Mouse (Mus musculus) gastrocnemius, postnatal 25 days (tissue): ENCODE data around the gene Trpv2. TPM values are rescaled to one million over a fixed set of nuclear protein-coding genes. Genes with fewer than 3 reads are reported as not detected.

Experiments used
- DNase-seq: peaks from one replicate; pipeline ENCODE4 v3.0.0; 2022
- long read RNA-seq, 2 experiments: library from polyadenylated mRNA; stranded (forward); transcript quantifications; one replicate each; pipeline ENCODE4 v2.0.0; 2021
- total RNA-seq, 2 experiments: library from RNA; stranded (reverse); gene quantifications; 1 replicate in 1 of 2; 2 replicates in 1 of 2; pipeline ENCODE4 v1.2.3; 2021

The Trpv2 gene
- total RNA-seq = 1 to 10 TPM in 1 of 2 experiments, under 1 TPM in 1; 0.97 to 1.5 TPM
- long read RNA-seq, experiment 1, partial matches to known transcripts = 1 of 1 reads
- long read RNA-seq, experiment 1, other reads (novel, unspliced or antisense) = 0 of 1 reads
- long read RNA-seq, experiment 2 = 0 reads

- DNase-seq = peak; percentile 18
Observed at GRCm38 (mm10) chr11:62573959-62574702, at the start of gene Trpv2. Trpv2 (plus strand) TSS chr11:62574486.

- DNase-seq = no peak
Observed at GRCm38 (mm10) chr11:62537089-62537488, 37.2 kb upstream of the Trpv2 start.

- no peak for DNase-seq
Observed at GRCm38 (mm10) chr11:62537590-62537989, 36.7 kb upstream of the Trpv2 start.

- DNase-seq = peak; percentile 60
Observed at GRCm38 (mm10) chr11:62538321-62539088, 35.8 kb upstream of the Trpv2 start.

- DNase-seq = peak; percentile 61
Observed at GRCm38 (mm10) chr11:62539089-62539890, 35.0 kb upstream of the Trpv2 start, which contains the start of gene Cenpv. Cenpv (minus strand) TSS chr11:62539261.

- DNase-seq = no peak
Observed at GRCm38 (mm10) chr11:62540167-62540566, 34.1 kb upstream of the Trpv2 start.

- DNase-seq = no peak
Observed at GRCm38 (mm10) chr11:62540969-62541368, 33.3 kb upstream of the Trpv2 start.

GRCm38 (mm10) chr11:62541581-62541980 lies 32.7 kb upstream of the Trpv2 start:
- DNase-seq = no peak

GRCm38 (mm10) chr11:62543991-62544390 lies 30.3 kb upstream of the Trpv2 start:
- DNase-seq = no peak

- DNase-seq = peak; percentile 78
Observed at GRCm38 (mm10) chr11:62549782-62550181, 24.5 kb upstream of the Trpv2 start.

- DNase-seq = peak; percentile 26
Observed at GRCm38 (mm10) chr11:62550227-62550685, 24.0 kb upstream of the Trpv2 start.

- DNase-seq = peak; percentile 99
Observed at GRCm38 (mm10) chr11:62550727-62551225, 23.5 kb upstream of the Trpv2 start, which contains the start of gene Ubb. Ubb (plus strand) TSS chr11:62551171.

GRCm38 (mm10) chr11:62551226-62552119 lies 22.8 kb upstream of the Trpv2 start:
- DNase-seq = peak; percentile 84

GRCm38 (mm10) chr11:62553186-62553585 lies 21.1 kb upstream of the Trpv2 start:
- no peak for DNase-seq

- DNase-seq = no peak
Observed at GRCm38 (mm10) chr11:62553633-62554032, 20.7 kb upstream of the Trpv2 start.

- no peak for DNase-seq
Observed at GRCm38 (mm10) chr11:62554163-62554855, 20.0 kb upstream of the Trpv2 start.

GRCm38 (mm10) chr11:62554934-62555517 lies 19.3 kb upstream of the Trpv2 start:
- DNase-seq = no peak

GRCm38 (mm10) chr11:62555896-62556412 lies 18.3 kb upstream of the Trpv2 start:
- no peak for DNase-seq

GRCm38 (mm10) chr11:62557205-62557604 lies 17.1 kb upstream of the Trpv2 start:
- DNase-seq = no peak
